Comparison of ENCODE assay signal across 20 mouse cellular contexts in genomic region chr12:28726204-28726603, GRCm38 (mm10). TPM values are rescaled to one million over a fixed set of nuclear protein-coding genes. Genes with fewer than 3 reads are reported as not detected.
A peak's percentile ranks its signal among the peaks of the same experiment; 100 is the strongest.
DNase-seq lines count a peak whose midpoint lies in the region; ATAC-seq and TF ChIP-seq lines count a peak whose summit lies in the region.
"Had no signal": no experiment of that assay in that cellular context is flagged by ENCODE, and none has a peak within 500 bp of the region (broad histone marks: within the 10 kb centered on the region; RNA-seq: fewer than 3 reads in every experiment).

No protein-coding gene starts in this region.

- peak; percentile 32; the same call in 1 of the 2 replicates for TF ChIP-seq EP300 in CH12.LX (IDR thresholded peaks at IDR 0.05; ENCODE audit: low read length)

- no peak overlapping the region for H3K9ac ChIP-seq in CH12.LX (ENCODE audit: insufficient read depth, low read depth)
- H3K9ac ChIP-seq: embryonic facial prominence, embryonic 12.5 days; forebrain, embryonic 13.5 days; forebrain, embryonic 15.5 days; forebrain, postnatal 0 days had no signal

- TF ChIP-seq RAD21 in CH12.LX (IDR thresholded peaks at IDR 0.05; ENCODE audit: low read depth, low read length) = no peak

- ATAC-seq in CD4-positive, CD25-positive, alpha-beta regulatory T cell, adult 4 months = peak; percentile 47
- ATAC-seq in activated CD4-positive, CD25-positive, alpha-beta regulatory T cell, adult 4 months = peak; percentile 69
- ATAC-seq in inflammation-experienced regulatory T-cells, adult 6 months = peak; percentile 70
- ATAC-seq: forebrain, embryonic 13.5 days; forebrain, embryonic 15.5 days; forebrain, postnatal 0 days had no signal

- dilution Hi-C loops in CH12.LX (cut with MboI; ENCODE audit: extremely low pct_ligation_motif_present, extremely low pct_unique_long_range_greater_than_20kb, low sequenced_read_pairs) = no loop called here

- H3K9me3 ChIP-seq in CH12.LX (replicated peaks; ENCODE audit: low read length) = no peaks in the 10 kb centered on the region
- H3K9me3 ChIP-seq: embryonic facial prominence, embryonic 10.5 days; embryonic facial prominence, embryonic 12.5 days; forebrain, embryonic 13.5 days; forebrain, embryonic 15.5 days had no signal

- DNase-seq in CH12.LX (ENCODE audit: extremely low read depth) = peak; percentile 45
- no peak for DNase-seq in ovary, postnatal 14 days (ENCODE audit: low spot score)
- no peak for DNase-seq in cerebellum, postnatal 10 days
- no peak for DNase-seq in right cerebral cortex, postnatal 10 days (ENCODE audit: low spot score in 2 of 2)
- DNase-seq: adrenal gland, adult 2 months; adrenal gland, postnatal 10 days; adrenal gland, postnatal 25 days; cerebellum, adult 11 months; cerebellum, adult 18-20 months; cerebellum, adult 8-10 months; cerebellum, adult 9-11 months; cerebellum, postnatal 25 days; forebrain, postnatal 0 days had no signal

- TF ChIP-seq POLR2A in CH12.LX (IDR thresholded peaks at IDR 0.05; ENCODE audit: low read depth, low read length) = no peak

- no peak overlapping the region for H3K4me2 ChIP-seq in CH12.LX (ENCODE audit: insufficient read depth, low read depth, poor library complexity, severe bottlenecking)
- H3K4me2 ChIP-seq: embryonic facial prominence, embryonic 12.5 days; forebrain, embryonic 13.5 days; forebrain, embryonic 15.5 days had no signal

- in situ Hi-C loops in CH12.LX (cut with MboI; ENCODE audit: low pct_ligation_motif_present, low pct_unique_long_range_greater_than_20kb, low sequenced_read_pairs) = no loop called here

- H3K4me3 ChIP-seq in CH12.LX (replicated peaks in 1 of 3; ENCODE audit: low read depth in 2 of 3, low read length in 2 of 3, poor library complexity in 1 of 3) = no peak overlapping the region
- H3K4me3 ChIP-seq: embryonic facial prominence, embryonic 10.5 days; embryonic facial prominence, embryonic 12.5 days; forebrain, embryonic 13.5 days; forebrain, embryonic 15.5 days had no signal

- no peaks in the 10 kb centered on the region for H3K79me2 ChIP-seq in CH12.LX (replicated peaks; ENCODE audit: control insufficient read depth, extremely low read depth, insufficient read depth, poor library complexity, severe bottlenecking)

- TF ChIP-seq CTCF in CH12.LX (conservative IDR thresholded peaks at IDR 0.05 in 1 of 2, IDR thresholded peaks at IDR 0.05 in 1 of 2; ENCODE audit: low read depth in 2 of 2, low read length in 2 of 2) = no peak

- H3K4me1 ChIP-seq in CH12.LX (ENCODE audit: control insufficient read depth in 1 of 2, insufficient read depth in 2 of 2) = peaks cover 21 to 56% of the 10 kb centered on the region in 2 experiments
- H3K4me1 ChIP-seq: embryonic facial prominence, embryonic 12.5 days; forebrain, embryonic 13.5 days; forebrain, embryonic 15.5 days had no signal

- H3K27ac ChIP-seq in CH12.LX (ENCODE audit: insufficient read depth, low read depth) = 0 out of 2 replicates have a peak overlapping the region, but pooled peaks have one; percentile 12
- H3K27ac ChIP-seq: embryonic facial prominence, embryonic 10.5 days; embryonic facial prominence, embryonic 12.5 days; forebrain, embryonic 13.5 days; forebrain, embryonic 15.5 days had no signal

- H3K27me3 ChIP-seq in CH12.LX (replicated peaks) = no peaks in the 10 kb centered on the region
- H3K27me3 ChIP-seq: embryonic facial prominence, embryonic 12.5 days; forebrain, embryonic 13.5 days; forebrain, embryonic 15.5 days had no signal

- peaks cover 30 to 69% of the 10 kb centered on the region in 2 experiments for H3K36me3 ChIP-seq in CH12.LX (replicated peaks in 1 of 2; ENCODE audit: control insufficient read depth in 1 of 2, insufficient read depth in 1 of 2, low read length in 1 of 2)

TF ChIP-seq in CH12.LX, 34 proteins besides CTCF, POLR2A, EP300 and RAD21:
- TF ChIP-seq TBP (conservative IDR thresholded peaks at IDR 0.05; ENCODE audit: low read depth, low read length) (0 out of 2 replicates have a peak, but pooled peaks have one; percentile 42), MAX (IDR thresholded peaks at IDR 0.05; ENCODE audit: low read length) (no peak)

RNA-seq across cellular contexts. Expression of gene Trappc12, which starts 24.1 kb away (rescaled TPM):
- 10 to 100 TPM; 44.8 to 63.7 TPM for polyA plus RNA-seq in CD4-positive, CD25-positive, alpha-beta regulatory T cell, adult 4 months (2017; shearing (Covaris generic))
- total RNA-seq in CH12.LX (2012; rRNA removed) = 31.0 and 33.9 TPM in 2 replicates
- 28.7 and 28.9 TPM in 2 replicates for total RNA-seq in CH12.LX (2014; rRNA removed)
- 20.9 and 26.7 TPM in 2 replicates for polyA plus RNA-seq in CH12.LX (2012; ENCODE audit: insufficient read length, low read depth)
- 10 to 100 TPM; 31.6 to 46.1 TPM for polyA plus RNA-seq in activated CD4-positive, CD25-positive, alpha-beta regulatory T cell, adult 4 months (2017; shearing (Covaris generic))
- polyA plus RNA-seq in inflammation-experienced regulatory T-cells, adult 6 months (2017; shearing (Covaris generic)) = 10 to 100 TPM; 31.7 to 58.8 (median 40.1) TPM

RNA-seq across cellular contexts. Expression of gene Eipr1, which starts 25.4 kb away (rescaled TPM):
- polyA plus RNA-seq in CD4-positive, CD25-positive, alpha-beta regulatory T cell, adult 4 months (2017; shearing (Covaris generic)) = 10 to 100 TPM; 40.1 to 54.7 TPM
- 35.4 and 36.2 TPM in 2 replicates for total RNA-seq in CH12.LX (2012; rRNA removed)
- 32.4 and 34.4 TPM in 2 replicates for total RNA-seq in CH12.LX (2014; rRNA removed)
- 33.3 and 38.6 TPM in 2 replicates for polyA plus RNA-seq in CH12.LX (2012; ENCODE audit: insufficient read length, low read depth)
- polyA plus RNA-seq in activated CD4-positive, CD25-positive, alpha-beta regulatory T cell, adult 4 months (2017; shearing (Covaris generic)) = 10 to 100 TPM; 30.1 to 43.8 TPM
- polyA plus RNA-seq in inflammation-experienced regulatory T-cells, adult 6 months (2017; shearing (Covaris generic)) = 10 to 100 TPM; 27.4 to 36.6 (median 33.7) TPM

RNA-seq across cellular contexts. Expression of gene Adi1, which starts 51.2 kb away (rescaled TPM):
- 10 to 100 TPM; 34.6 to 37.7 TPM for polyA plus RNA-seq in CD4-positive, CD25-positive, alpha-beta regulatory T cell, adult 4 months (2017; shearing (Covaris generic))
- total RNA-seq in CH12.LX (2012; rRNA removed) = 25.3 and 27.7 TPM in 2 replicates
- total RNA-seq in CH12.LX (2014; rRNA removed) = 32.3 and 37.5 TPM in 2 replicates
- 58.3 and 74.6 TPM in 2 replicates for polyA plus RNA-seq in CH12.LX (2012; ENCODE audit: insufficient read length, low read depth)
- 10 to 100 TPM; 34.9 to 47.6 TPM for polyA plus RNA-seq in activated CD4-positive, CD25-positive, alpha-beta regulatory T cell, adult 4 months (2017; shearing (Covaris generic))
- 10 to 100 TPM; 25.7 to 49.9 (median 41.5) TPM for polyA plus RNA-seq in inflammation-experienced regulatory T-cells, adult 6 months (2017; shearing (Covaris generic))
